Mouse (Mus musculus) MEL (cell line): ENCODE measurements around the gene Zfp1. TPM values are rescaled to one million over a fixed set of nuclear protein-coding genes. Genes with fewer than 3 reads are reported as not detected.

Experiments used
- DNase-seq: peaks from one replicate; pipeline ENCODE4 v3.0.0; 2011; ENCODE audit warnings: low read depth, low spot score
- H3K27ac ChIP-seq: 2 replicates; pipeline ENCODE4 v1.5.1; 2012; ENCODE audit warnings: low read depth, mild to moderate bottlenecking, control low read depth, low read length, moderate library complexity; ENCODE audit not compliant: control insufficient read depth
- H3K27me3 ChIP-seq, 2 experiments: fragments of 150-350 bp in 1 of 2; sonication (generic) in 1 of 2; 2 replicates each; pipeline ENCODE4 v1.6.1; 2012; ENCODE audit warnings: low read length in 2 of 2, mild to moderate bottlenecking in 2 of 2, improper control_type of control experiment in 1 of 2, moderate library complexity in 1 of 2; ENCODE audit not compliant: insufficient read depth in 2 of 2, control insufficient read depth in 1 of 2
- H3K36me3 ChIP-seq, 2 experiments: 2 replicates each; pipeline ENCODE4 v1.6.1; 2012 to 2014; ENCODE audit warnings: low read length in 2 of 2, improper control_type of control experiment in 1 of 2, inconsistent platforms in 1 of 2, mild to moderate bottlenecking in 1 of 2; ENCODE audit not compliant: insufficient read depth in 2 of 2, control insufficient read depth in 1 of 2
- H3K4me1 ChIP-seq, 2 experiments: fragments of 150-350 bp in 1 of 2; sonication (generic) in 1 of 2; 2 replicates each; pipeline ENCODE4 v1.6.1; 2012; ENCODE audit warnings: low read length in 2 of 2, improper control_type of control experiment in 1 of 2, mild to moderate bottlenecking in 1 of 2; ENCODE audit not compliant: insufficient read depth in 2 of 2, control insufficient read depth in 1 of 2
- H3K4me3 ChIP-seq, 2 experiments: fragments of 150-350 bp in 1 of 2; sonication (generic) in 1 of 2; 2 replicates each; pipeline ENCODE4 v1.5.1; 2012; ENCODE audit warnings: low read depth in 2 of 2, low read length in 2 of 2, mild to moderate bottlenecking in 2 of 2, moderate library complexity in 2 of 2, control low read depth in 1 of 2, improper control_type of control experiment in 1 of 2; ENCODE audit not compliant: control insufficient read depth in 1 of 2, insufficient read depth in 1 of 2
- H3K79me2 ChIP-seq: 2 replicates; pipeline ENCODE4 v1.6.1; 2012; ENCODE audit warnings: mild to moderate bottlenecking, low read length, moderate library complexity; ENCODE audit not compliant: control insufficient read depth, poor library complexity, insufficient read depth
- H3K9ac ChIP-seq: 2 replicates; pipeline ENCODE4 v1.6.1; 2012; ENCODE audit warnings: low read depth, mild to moderate bottlenecking, control low read depth, low read length, moderate library complexity; ENCODE audit not compliant: control insufficient read depth, poor library complexity, severe bottlenecking
- H3K9me3 ChIP-seq: fragments of 150-350 bp; sonication (generic); replicated peaks from 2 replicates; pipeline ENCODE4 v1.6.1; 2012; ENCODE audit warnings: mild to moderate bottlenecking, low read length, improper control_type of control experiment, moderate library complexity; ENCODE audit not compliant: insufficient read depth
- BHLHE40 ChIP-seq: IDR thresholded peaks from 2 replicates; pipeline ENCODE4 v1.6.1; 2012; ENCODE audit warnings: low read depth, mild to moderate bottlenecking, inconsistent platforms, low read length, improper control_type of control experiment, borderline replicate concordance
- CHD1 ChIP-seq: IDR thresholded peaks from 2 replicates; pipeline ENCODE4 v1.6.1; 2012; ENCODE audit warnings: low read depth, mild to moderate bottlenecking, inconsistent platforms, low read length, improper control_type of control experiment
- CHD2 ChIP-seq: IDR thresholded peaks from 2 replicates; pipeline ENCODE4 v1.6.1; 2011; ENCODE audit warnings: low read length, improper control_type of control experiment
- ELF1 ChIP-seq: IDR thresholded peaks from 2 replicates; pipeline ENCODE4 v1.6.1; 2014; ENCODE audit warnings: low read depth, mild to moderate bottlenecking, inconsistent platforms, low read length, improper control_type of control experiment, moderate library complexity
- EP300 ChIP-seq, 2 experiments: IDR thresholded peaks; 2 replicates each; pipeline ENCODE4 v1.6.1; 2011; ENCODE audit warnings: improper control_type of control experiment in 2 of 2, low read length in 2 of 2, low read depth in 1 of 2, mild to moderate bottlenecking in 1 of 2
- ETS1 ChIP-seq: IDR thresholded peaks from 2 replicates; pipeline ENCODE4 v1.6.1; 2012; ENCODE audit warnings: low read depth, mild to moderate bottlenecking, inconsistent platforms, low read length, improper control_type of control experiment, moderate library complexity
- GABPA ChIP-seq: IDR thresholded peaks from 2 replicates; pipeline ENCODE4 v1.6.1; 2012; ENCODE audit warnings: low read depth, mild to moderate bottlenecking, inconsistent platforms, low read length, improper control_type of control experiment, moderate library complexity
- GATA1 ChIP-seq: IDR thresholded peaks from 2 replicates; pipeline ENCODE4 v1.6.1; 2011; ENCODE audit warnings: low read depth, low read length, improper control_type of control experiment
- JUND ChIP-seq: IDR thresholded peaks from 2 replicates; pipeline ENCODE4 v1.6.1; 2011; ENCODE audit warnings: low read depth, mild to moderate bottlenecking, improper control_type of control experiment, low read length
- KAT2A ChIP-seq: conservative IDR thresholded peaks from 2 replicates; pipeline ENCODE4 v1.6.1; 2012; ENCODE audit warnings: low read depth, low read length, improper control_type of control experiment, inconsistent platforms
- MAFK ChIP-seq: IDR thresholded peaks from 2 replicates; pipeline ENCODE4 v1.6.1; 2011; ENCODE audit warnings: low read depth, mild to moderate bottlenecking, low read length, improper control_type of control experiment, borderline replicate concordance
- MAX ChIP-seq: IDR thresholded peaks from 2 replicates; pipeline ENCODE4 v1.6.1; 2011; ENCODE audit warnings: low read length, improper control_type of control experiment
- MAZ ChIP-seq: IDR thresholded peaks from 2 replicates; pipeline ENCODE4 v1.6.1; 2012; ENCODE audit warnings: low read depth, mild to moderate bottlenecking, inconsistent platforms, low read length, improper control_type of control experiment
- MYB ChIP-seq: IDR thresholded peaks from 2 replicates; pipeline ENCODE4 v1.6.1; 2011; ENCODE audit warnings: mild to moderate bottlenecking, low read depth, low read length, improper control_type of control experiment
- NRF1 ChIP-seq: IDR thresholded peaks from 2 replicates; pipeline ENCODE4 v1.6.1; 2014; ENCODE audit warnings: low read depth, mild to moderate bottlenecking, inconsistent platforms, low read length, improper control_type of control experiment, moderate library complexity; ENCODE audit not compliant: poor library complexity, insufficient read depth, severe bottlenecking
- RCOR1 ChIP-seq: IDR thresholded peaks from 2 replicates; pipeline ENCODE4 v1.6.1; 2012; ENCODE audit warnings: low read depth, mild to moderate bottlenecking, inconsistent platforms, low read length, improper control_type of control experiment
- SIN3A ChIP-seq: IDR thresholded peaks from 2 replicates; pipeline ENCODE4 v1.6.1; 2012; ENCODE audit warnings: low read length, improper control_type of control experiment, inconsistent platforms
- TAL1 ChIP-seq: IDR thresholded peaks from 2 replicates; pipeline ENCODE4 v1.6.1; 2012; ENCODE audit warnings: mild to moderate bottlenecking, inconsistent platforms, low read length, moderate library complexity, mixed read lengths
- TCF12 ChIP-seq: IDR thresholded peaks from 2 replicates; pipeline ENCODE4 v1.6.1; 2014; ENCODE audit warnings: low read depth, mild to moderate bottlenecking, inconsistent platforms, low read length, improper control_type of control experiment, moderate library complexity
- USF1 ChIP-seq: IDR thresholded peaks from 2 replicates; pipeline ENCODE4 v1.6.1; 2014; ENCODE audit warnings: low read depth, mild to moderate bottlenecking, inconsistent platforms, low read length, improper control_type of control experiment, moderate library complexity
- USF2 ChIP-seq, 2 experiments: IDR thresholded peaks; 2 replicates each; pipeline ENCODE4 v1.6.1; 2011 to 2012; ENCODE audit warnings: improper control_type of control experiment in 2 of 2, low read length in 2 of 2, borderline replicate concordance in 1 of 2, inconsistent platforms in 1 of 2, low read depth in 1 of 2, mild to moderate bottlenecking in 1 of 2; ENCODE audit not compliant: insufficient read depth in 1 of 2
- polyA plus RNA-seq, 2 experiments: library from polyadenylated mRNA; stranded (reverse) in 1 of 2; unstranded in 1 of 2; fragments of >175 nt in 1 of 2; fragments of >200 nt in 1 of 2; gene quantifications; 2 replicates each; pipeline versions ENCODE4 v1.2.1 to v1.2.4; 2012; ENCODE audit warnings: low replicate concordance in 2 of 2, low read depth in 1 of 2; ENCODE audit not compliant: insufficient read length in 2 of 2, insufficient read depth in 1 of 2, missing spikeins in 1 of 2
- total RNA-seq: library from RNA; depleted of rRNA; stranded (reverse); fragments of 300-350 nt; gene quantifications from 2 replicates; pipeline ENCODE4 v1.2.3, GENCODE M21; 2012

Gene Zfp1
- total and polyA plus RNA-seq, 3 experiments: 12.2 to 12.4 TPM; not detected in 1

DNA sequence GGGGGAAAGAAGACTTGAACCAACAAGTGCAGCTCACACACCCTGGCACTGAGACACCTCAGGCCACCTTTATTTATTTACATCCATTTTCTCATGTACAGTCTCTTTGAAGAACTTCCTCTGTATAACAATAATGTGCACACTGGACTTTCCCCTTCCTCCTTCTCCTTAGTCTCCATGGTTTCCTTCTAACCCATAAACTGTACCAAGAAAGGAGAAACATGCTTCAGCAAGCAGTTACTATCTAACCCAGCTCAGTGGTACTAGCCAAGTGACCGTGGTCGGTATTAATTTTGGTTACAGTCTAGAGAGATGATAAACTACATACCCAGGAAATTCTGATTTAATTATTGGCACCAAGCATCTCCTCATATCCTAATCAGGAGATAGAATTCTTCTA, 10.3 kb downstream of the Zfp1 start:
- Histone ChIP-seq H3K36me3 (peaks cover 2 to 21% of the 10 kb centered on the region in 2 experiments), H3K27ac (no peak overlapping the region), H3K9me3 (no peaks in the 10 kb centered on the region), H3K4me3 (no peak overlapping the region), H3K27me3 (no peaks in the 10 kb centered on the region), H3K79me2 (peaks cover 26% of the 10 kb centered on the region), H3K4me1 (peaks cover 10 to 20% of the 10 kb centered on the region in 2 experiments), H3K9ac (no peak overlapping the region)
- TF ChIP-seq MAZ: no peak
- TF ChIP-seq BHLHE40: no peak
- no peak for TF ChIP-seq JUND
- no peak for TF ChIP-seq MAFK
- no peak for TF ChIP-seq SIN3A
- TF ChIP-seq TAL1: no peak
- no peak for TF ChIP-seq NRF1
- no peak for TF ChIP-seq USF1
- no peak for TF ChIP-seq ETS1
- no peak for TF ChIP-seq USF2 (IDR thresholded peaks at IDR 0.05; ENCODE audit: borderline replicate concordance in 1 of 2, insufficient read depth in 1 of 2, low read depth in 1 of 2, low read length in 2 of 2)
- TF ChIP-seq GATA1: no peak
- no peak for TF ChIP-seq MAX
- no peak for TF ChIP-seq CHD2
- no peak for TF ChIP-seq MYB
- no peak for DNase-seq

DNA sequence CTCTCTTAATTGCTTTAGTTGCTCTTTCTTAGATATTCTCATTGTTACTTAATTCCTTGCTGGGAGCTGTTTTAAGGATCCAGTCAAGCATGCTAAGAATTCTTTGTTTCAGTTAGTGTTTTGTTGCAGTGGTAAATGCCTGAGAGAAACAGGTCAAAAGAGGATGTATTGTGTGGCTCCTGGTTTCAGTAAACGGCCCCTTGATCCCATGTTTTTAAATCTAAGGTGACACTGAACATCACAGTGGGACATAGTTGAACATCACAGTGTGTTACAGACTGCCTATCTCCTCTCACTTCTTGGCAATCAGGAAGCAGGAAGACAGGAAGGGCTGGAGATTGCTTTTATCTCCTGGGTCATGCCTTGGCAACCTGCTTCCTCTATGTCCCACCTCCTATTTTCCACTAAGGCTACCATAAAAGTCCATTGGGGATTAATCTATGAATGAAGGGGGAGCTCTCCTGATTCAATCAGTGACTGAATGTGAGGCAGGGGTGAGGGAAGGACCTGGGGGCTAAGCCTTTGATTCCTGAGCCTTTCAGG, 14.2 kb downstream of the Zfp1 start:
- peaks cover 8 to 29% of the 10 kb centered on the region in 2 experiments for H3K4me1 ChIP-seq
- peaks cover 2 to 29% of the 10 kb centered on the region in 2 experiments; a peak in 3 of 4 replicates for H3K36me3 ChIP-seq
- H3K79me2 ChIP-seq: peaks cover 19% of the 10 kb centered on the region
- H3K27me3 ChIP-seq: no peaks in the 10 kb centered on the region
- no peaks in the 10 kb centered on the region for H3K9me3 ChIP-seq
- peak; percentile 33 for DNase-seq
- no peak overlapping the region for H3K9ac ChIP-seq
- no peak overlapping the region for H3K4me3 ChIP-seq
- no peak overlapping the region for H3K27ac ChIP-seq
- TF ChIP-seq GATA1 (peak; percentile 81), EP300 (IDR thresholded peaks at IDR 0.05; ENCODE audit: low read depth in 1 of 2, low read length in 2 of 2) (peak; percentile 44 to 70), NRF1 (no peak), TAL1 (peak; percentile 61), CHD1 (no peak), RCOR1 (peak; percentile 51; the same call in 1 of the 2 replicates), ELF1 (0 out of 2 replicates have a peak, but pooled peaks have one; percentile 16), TCF12 (0 out of 2 replicates have a peak, but pooled peaks have one; percentile 39), GABPA (no peak), KAT2A (no peak)
